Mouse (Mus musculus) leukemia stem cell, adult 10-12 weeks (primary cell): ENCODE results near the gene Mettl27. TPM values are rescaled to one million over a fixed set of nuclear protein-coding genes. Genes with fewer than 3 reads are reported as not detected.

Source experiments
- polyA plus RNA-seq: library from polyadenylated mRNA; stranded (reverse); fragments of >175 nt; gene quantifications from 2 replicates; pipeline ENCODE4 v1.2.3, GENCODE M21; 2012; ENCODE audit warnings: low replicate concordance

Gene Mettl27
- polyA plus RNA-seq = 25.3 and 26.8 TPM in 2 replicates

GRCm38 (mm10) chr5:134932179-134932902 is at the start of gene Mettl27:
TSS of gene Mettl27 (plus strand) at chr5:134932368.

GRCm38 (mm10) chr5:134906633-134907032 is 25.5 kb upstream of the Mettl27 start, which contains the start of gene Tmem270:
TSS of gene Tmem270 (minus strand) at chr5:134906733.

GRCm38 (mm10) chr5:134915311-134915710 is 16.9 kb upstream of the Mettl27 start, which contains the start of gene Cldn13:
TSS of gene Cldn13 (minus strand) at chr5:134915526.

GRCm38 (mm10) chr5:134946857-134947255 is 14.7 kb downstream of the Mettl27 start, which contains the start of gene Cldn4:
TSS of gene Cldn4 (minus strand) at chr5:134946934.

GRCm38 (mm10) chr5:134985633-134986297 is 53.6 kb downstream of the Mettl27 start, which contains the start of gene Cldn3:
TSS of gene Cldn3 (plus strand) at chr5:134986214.

Other genes with a start within 250 kb of the Mettl27 start
- 15.7 and 22.5 TPM in 2 replicates for gene Limk1, start 243.8 kb upstream of the Mettl27 start, polyA plus RNA-seq
- 1.7 and 3.4 TPM in 2 replicates for gene Eln, start 185.0 kb upstream of the Mettl27 start, polyA plus RNA-seq
- not detected in 2 replicates for gene Tmem270, start 25.6 kb upstream of the Mettl27 start, polyA plus RNA-seq
- gene Cldn13, start 16.8 kb upstream of the Mettl27 start, polyA plus RNA-seq = 17.2 and 28.8 TPM in 2 replicates
- 0.16 TPM in 1 of 2 replicates, not detected in the other for gene Cldn4, start 14.6 kb downstream of the Mettl27 start, polyA plus RNA-seq
- gene Cldn3, start 53.8 kb downstream of the Mettl27 start, polyA plus RNA-seq = 0.14 and 0.61 TPM in 2 replicates
- gene Abhd11, start 76.8 kb downstream of the Mettl27 start, polyA plus RNA-seq = 30.3 and 35.7 TPM in 2 replicates
- 3.5 and 3.6 TPM in 2 replicates for gene Stx1a, start 91.1 kb downstream of the Mettl27 start, polyA plus RNA-seq
- 73.8 and 75.3 TPM in 2 replicates for gene Dnajc30, start 131.8 kb downstream of the Mettl27 start, polyA plus RNA-seq
- gene Bud23, start 132.6 kb downstream of the Mettl27 start, polyA plus RNA-seq = 93.6 and 122 TPM in 2 replicates
- gene Vps37d, start 145.9 kb downstream of the Mettl27 start, polyA plus RNA-seq = 0.50 and 1.6 TPM in 2 replicates
- gene Mlxipl, start 157.5 kb downstream of the Mettl27 start, polyA plus RNA-seq = 0.07 and 0.64 TPM in 2 replicates
- gene Tbl2, start 217.3 kb downstream of the Mettl27 start, polyA plus RNA-seq = 12.2 and 19.5 TPM in 2 replicates
- gene Bcl7b, start 235.9 kb downstream of the Mettl27 start, polyA plus RNA-seq = 39.1 and 41.5 TPM in 2 replicates